Mouse (Mus musculus) liver, postnatal 0 days (tissue): Measurements from ENCODE around the gene Tdrd12.

ENCODE experiments used
- CTCF ChIP-seq: sonication (generic); IDR thresholded peaks from 2 replicates; pipeline ENCODE4 v1.5.1; 2016; ENCODE audit warnings: antibody characterized with exemption, low read depth
- EP300 ChIP-seq: IDR thresholded peaks from 2 replicates; pipeline ENCODE4 v1.6.1; 2016; ENCODE audit warnings: antibody characterized with exemption, low read depth, mild to moderate bottlenecking

- TF ChIP-seq EP300: no peak
- TF ChIP-seq CTCF: no peak
These were observed 46.5 kb downstream of the Tdrd12 start for GRCm38 (mm10) chr7:35491005-35491404.
